Comparison of ENCODE assay signal across 22 mouse cellular contexts in genomic region chr3:103777940-103778339, GRCm38 (mm10). TPM values are rescaled to one million over a fixed set of nuclear protein-coding genes. Genes with fewer than 3 reads are reported as not detected.
DNase-seq lines count a peak whose midpoint lies in the region; ATAC-seq and TF ChIP-seq lines count a peak whose summit lies in the region.
"Had no signal": no experiment of that assay in that cellular context is flagged by ENCODE, and none has a peak within 500 bp of the region (broad histone marks: within the 10 kb centered on the region; RNA-seq: fewer than 3 reads in every experiment).

No protein-coding gene starts in this region.

- no peak overlapping the region for H3K9ac ChIP-seq in forebrain, postnatal 0 days
- H3K9ac ChIP-seq: liver, embryonic 14.5 days; midbrain, embryonic 15.5 days had no signal

- H3K27ac ChIP-seq in forebrain, postnatal 0 days (ENCODE audit: low read depth, low read length): no peak overlapping the region
- H3K27ac ChIP-seq: limb, embryonic 10.5 days; liver, embryonic 14.5 days; midbrain, embryonic 15.5 days; stomach, postnatal 0 days had no signal

- 76% methylated on average over 11 of the region's 11 CpGs for whole genome bisulfite sequencing in forebrain, postnatal 0 days

- DNase-seq in cerebellum, postnatal 4 days (ENCODE audit: low spot score in 2 of 2): no peak
- DNase-seq in right cerebral cortex, adult 18-20 months: peak; percentile 40
- no peak for DNase-seq in right cerebral cortex, postnatal 4 days
- peak; percentile 3 for DNase-seq in induced T-regulatory cell, adult 2 months (ENCODE audit: low read depth)
- DNase-seq in thymus, postnatal 25 days: peak; percentile 74
- DNase-seq in kidney, postnatal 14 days: no peak
- no peak for DNase-seq in forebrain, postnatal 0 days
- DNase-seq: adrenal gland, postnatal 36 days; lung, postnatal 14 days had no signal

- no peak for TF ChIP-seq CTCF in forebrain, postnatal 0 days (IDR thresholded peaks at IDR 0.05; ENCODE audit: low read depth)

- no peaks in the 10 kb centered on the region for H3K4me1 ChIP-seq in forebrain, postnatal 0 days (ENCODE audit: insufficient read depth)
- H3K4me1 ChIP-seq: limb, embryonic 10.5 days had no signal

- H3K9me3 ChIP-seq in forebrain, postnatal 0 days (ENCODE audit: low read length): no peaks in the 10 kb centered on the region
- H3K9me3 ChIP-seq: limb, embryonic 10.5 days; midbrain, embryonic 15.5 days had no signal

- 0 out of 2 replicates have a peak, but pooled peaks cover 12% of the 10 kb centered on the region for H3K36me3 ChIP-seq in forebrain, postnatal 0 days (ENCODE audit: insufficient read depth)

- H3K4me3 ChIP-seq in forebrain, postnatal 0 days (ENCODE audit: low read depth, low read length): no peak overlapping the region
- H3K4me3 ChIP-seq: limb, embryonic 10.5 days; midbrain, embryonic 15.5 days had no signal

- ATAC-seq in cerebellum, adult (ENCODE audit: insufficient number of reproducible peaks, low FRiP score, low TSS enrichment): peak; percentile 69; the same call in 1 of the 2 replicates
- no peak for ATAC-seq in forebrain, postnatal 0 days
- ATAC-seq: forebrain, embryonic 16.5 days; intestine, postnatal 0 days; midbrain, embryonic 15.5 days had no signal

- H3K27me3 ChIP-seq in forebrain, postnatal 0 days (ENCODE audit: insufficient read depth, low read length): no peaks in the 10 kb centered on the region
- H3K27me3 ChIP-seq: midbrain, embryonic 15.5 days had no signal

- H3K4me2 ChIP-seq in forebrain, postnatal 0 days (ENCODE audit: low read depth): no peak overlapping the region
- H3K4me2 ChIP-seq: midbrain, embryonic 15.5 days had no signal

RNA-seq across cellular contexts. Expression of gene Hipk1, which starts 13.4 kb away (rescaled TPM):
- 36.1 and 47.4 TPM in 2 replicates for total RNA-seq in forebrain, postnatal 0 days (2014; rRNA removed)
- polyA plus RNA-seq in forebrain, postnatal 0 days (2015; fragmentation: Nextera tagmentation; extraction: Ambion mirVana): 4.2 and 5.6 TPM in 2 replicates

RNA-seq across cellular contexts. Expression of gene Dclre1b, which starts 31.3 kb away (rescaled TPM):
- total RNA-seq in forebrain, postnatal 0 days (2014; rRNA removed): 5.2 and 5.3 TPM in 2 replicates
- polyA plus RNA-seq in forebrain, postnatal 0 days (2015; fragmentation: Nextera tagmentation; extraction: Ambion mirVana): 13.5 and 20.5 TPM in 2 replicates

RNA-seq across cellular contexts. Expression of gene Ap4b1, which starts 31.4 kb away (rescaled TPM):
- 22.1 and 26.1 TPM in 2 replicates for total RNA-seq in forebrain, postnatal 0 days (2014; rRNA removed)
- 14.8 and 17.2 TPM in 2 replicates for polyA plus RNA-seq in forebrain, postnatal 0 days (2015; fragmentation: Nextera tagmentation; extraction: Ambion mirVana)

RNA-seq across cellular contexts. Expression of gene Gm43064, which starts 31.4 kb away (rescaled TPM):
- total RNA-seq in forebrain, postnatal 0 days (2014; rRNA removed): 0.29 and 1.0 TPM in 2 replicates
- polyA plus RNA-seq in forebrain, postnatal 0 days (2015; fragmentation: Nextera tagmentation; extraction: Ambion mirVana): 0.08 TPM in 2 replicates
- total RNA-seq: hematopoietic stem cell, adult 5-6 weeks had no signal

RNA-seq across cellular contexts. Expression of gene Gm10964, which starts 38.8 kb away (rescaled TPM):
- not detected in 2 replicates for total RNA-seq in forebrain, postnatal 0 days (2014; rRNA removed)
- not detected in 2 replicates for polyA plus RNA-seq in forebrain, postnatal 0 days (2015; fragmentation: Nextera tagmentation; extraction: Ambion mirVana)
- total RNA-seq: adrenal gland, postnatal 36 days; ES-E14; hematopoietic stem cell, adult 5-6 weeks; layer of hippocampus, postnatal 10 days had no signal
- polyA plus RNA-seq: cortical plate, adult 2 months; forebrain, embryonic 16.5 days; gonadal fat pad, adult 2 months; intestine, postnatal 0 days; limb, embryonic 10.5 days; liver, embryonic 14.5 days; midbrain, embryonic 15.5 days; neural tube, embryonic 14.5 days; stomach, postnatal 0 days had no signal

Comparison
In these comparisons a context has a peak if more than half of its experiments do, and no peak if none do; other contexts are left out.
1. DNase-seq: peak in right cerebral cortex, adult 18-20 months (single experiment), induced T-regulatory cell, adult 2 months (single experiment) and thymus, postnatal 25 days (single experiment); none in cerebellum, postnatal 4 days (0 of 2), right cerebral cortex, postnatal 4 days (single experiment), kidney, postnatal 14 days (single experiment) and forebrain, postnatal 0 days (single experiment).